Comparison of ENCODE assay signal across 18 mouse cellular contexts in genomic region chr1:172332925-172333324, GRCm38 (mm10). TPM values are rescaled to one million over a fixed set of nuclear protein-coding genes. Genes with fewer than 3 reads are reported as not detected.
A peak's percentile ranks its signal among the peaks of the same experiment; 100 is the strongest.
DNase-seq lines count a peak whose midpoint lies in the region; ATAC-seq and TF ChIP-seq lines count a peak whose summit lies in the region.
"Had no signal": no experiment of that assay in that cellular context is flagged by ENCODE, and none has a peak within 500 bp of the region (broad histone marks: within the 10 kb centered on the region; RNA-seq: fewer than 3 reads in every experiment).

No protein-coding gene starts in this region.

- no peak for TF ChIP-seq EP300 in CH12.LX (IDR thresholded peaks at IDR 0.05; ENCODE audit: low read length)

- no peak overlapping the region for H3K27ac ChIP-seq in CH12.LX (ENCODE audit: insufficient read depth, low read depth)
- H3K27ac ChIP-seq in ES-E14 (ENCODE audit: insufficient read depth, low read depth, low read length, poor library complexity, severe bottlenecking), result no peak overlapping the region
- H3K27ac ChIP-seq in hindbrain, embryonic 14.5 days, result no peak overlapping the region

- TF ChIP-seq POLR2A in CH12.LX (IDR thresholded peaks at IDR 0.05; ENCODE audit: low read depth, low read length), result no peak

- no peak for ATAC-seq in hindbrain, embryonic 14.5 days (ENCODE audit: low FRiP score)
- ATAC-seq: activated CD4-positive, CD25-positive, alpha-beta regulatory T cell, adult 4 months; CD4-positive, CD25-positive, alpha-beta regulatory T cell, adult 4 months; Patski had no signal

- 89% methylated on average over 2 of the region's 2 CpGs for WGBS in hindbrain, embryonic 14.5 days

- peaks cover 54% of the 10 kb centered on the region for H3K27me3 ChIP-seq in CH12.LX (replicated peaks)
- H3K27me3 ChIP-seq in hindbrain, embryonic 14.5 days (ENCODE audit: control insufficient read depth, insufficient read depth, low read length), result no peaks in the 10 kb centered on the region

- dilution Hi-C loops in CH12.LX (cut with MboI; ENCODE audit: extremely low pct_ligation_motif_present, extremely low pct_unique_long_range_greater_than_20kb, low sequenced_read_pairs), result no loop called here

- TF ChIP-seq RAD21 in CH12.LX (IDR thresholded peaks at IDR 0.05; ENCODE audit: low read depth, low read length), result no peak

- H3K4me3 ChIP-seq in CH12.LX (replicated peaks in 1 of 3; ENCODE audit: low read depth in 2 of 3, low read length in 2 of 3, poor library complexity in 1 of 3) (no peak overlapping the region), ES-E14 (ENCODE audit: insufficient read depth in 1 of 2, low read depth in 1 of 2, low read length in 2 of 2, poor library complexity in 1 of 2, severe bottlenecking in 1 of 2) (no peak overlapping the region)
- H3K4me3 ChIP-seq in hindbrain, embryonic 14.5 days (replicated peaks; ENCODE audit: low read length), result no peak overlapping the region

- H3K4me1 ChIP-seq in CH12.LX (ENCODE audit: control insufficient read depth in 1 of 2, insufficient read depth in 2 of 2), result peaks cover 0 to 10% of the 10 kb centered on the region in 2 experiments; a peak in 3 of 4 replicates
- H3K4me1 ChIP-seq in ES-E14 (ENCODE audit: control insufficient read depth in 2 of 2, insufficient read depth in 2 of 2, low read length in 2 of 2, poor library complexity in 1 of 2), result no peaks in the 10 kb centered on the region
- H3K4me1 ChIP-seq in hindbrain, embryonic 14.5 days (replicated peaks; ENCODE audit: control insufficient read depth, insufficient read depth, low read length), result peaks cover 7% of the 10 kb centered on the region

- H3K36me3 ChIP-seq in CH12.LX (replicated peaks in 1 of 2; ENCODE audit: control insufficient read depth in 1 of 2, insufficient read depth in 1 of 2, low read length in 1 of 2) (no peaks in the 10 kb centered on the region), ES-E14 (ENCODE audit: control insufficient read depth, insufficient read depth, low read length, poor library complexity, severe bottlenecking) (no peaks in the 10 kb centered on the region)
- no peaks in the 10 kb centered on the region for H3K36me3 ChIP-seq in hindbrain, embryonic 14.5 days (replicated peaks; ENCODE audit: control insufficient read depth, insufficient read depth)
- H3K36me3 ChIP-seq: G1E had no signal

- no peak overlapping the region for H3K9ac ChIP-seq in CH12.LX (ENCODE audit: insufficient read depth, low read depth)
- H3K9ac ChIP-seq in ES-E14 (ENCODE audit: insufficient read depth, low read depth, low read length, poor library complexity, severe bottlenecking), result no peak overlapping the region
- H3K9ac ChIP-seq in hindbrain, embryonic 14.5 days, result no peak overlapping the region

- DNase-seq in CH12.LX (ENCODE audit: extremely low read depth), result no peak
- no peak for DNase-seq in ES-E14 (ENCODE audit: low read depth, low spot score)
- DNase-seq in hindbrain, embryonic 14.5 days (ENCODE audit: low spot score), result no peak
- DNase-seq in urinary bladder, postnatal 10 days (ENCODE audit: low spot score), result no peak
- DNase-seq: adrenal gland, adult 2 months; adrenal gland, adult 8-10 months; adrenal gland, postnatal 10 days; adrenal gland, postnatal 14 days; adrenal gland, postnatal 25 days; adrenal gland, postnatal 36 days; B cell, adult 2 months; cerebellum, adult 11 months had no signal

- in situ Hi-C loops in CH12.LX (cut with MboI; ENCODE audit: low pct_ligation_motif_present, low pct_unique_long_range_greater_than_20kb, low sequenced_read_pairs) (no loop called here), ES-E14 (cut with MboI; ENCODE audit: low sequenced_read_pairs in 2 of 2, unreplicated experiment in 2 of 2) (no loop called here)

- H3K9me3 ChIP-seq in CH12.LX (replicated peaks; ENCODE audit: low read length) (no peaks in the 10 kb centered on the region), ES-E14 (ENCODE audit: control insufficient read depth, insufficient read depth, low read depth, low read length) (no peaks in the 10 kb centered on the region)
- no peaks in the 10 kb centered on the region for H3K9me3 ChIP-seq in hindbrain, embryonic 14.5 days (ENCODE audit: control insufficient read depth, low read length)
- H3K9me3 ChIP-seq: G1E had no signal

- H3K79me2 ChIP-seq in CH12.LX (replicated peaks; ENCODE audit: control insufficient read depth, extremely low read depth, insufficient read depth, poor library complexity, severe bottlenecking), result no peaks in the 10 kb centered on the region

- no peak overlapping the region for H3K4me2 ChIP-seq in CH12.LX (ENCODE audit: insufficient read depth, low read depth, poor library complexity, severe bottlenecking)
- H3K4me2 ChIP-seq in hindbrain, embryonic 14.5 days (replicated peaks), result no peak overlapping the region

- no peak for TF ChIP-seq CTCF in CH12.LX (conservative IDR thresholded peaks at IDR 0.05 in 1 of 2, IDR thresholded peaks at IDR 0.05 in 1 of 2; ENCODE audit: low read depth in 2 of 2, low read length in 2 of 2)

TF ChIP-seq in CH12.LX, 34 proteins besides CTCF, POLR2A, EP300 and RAD21:
- TF ChIP-seq UBTF (IDR thresholded peaks at IDR 0.05; ENCODE audit: low read depth, low read length), result no peak
- TF ChIP-seq CHD2 (IDR thresholded peaks at IDR 0.05; ENCODE audit: low read length), result peak; percentile 56; the same call in 1 of the 2 replicates

TF ChIP-seq in ES-E14, 5 proteins besides CTCF, POLR2A, EP300 and RAD21:
- TF ChIP-seq CHD2 (IDR thresholded peaks at IDR 0.05; ENCODE audit: low read depth, low read length) (peak; percentile 68; the same call in 1 of the 2 replicates), ZNF384 (IDR thresholded peaks at IDR 0.05; ENCODE audit: low read depth, low read length) (no peak), ZC3H11A (IDR thresholded peaks at IDR 0.05; ENCODE audit: borderline replicate concordance, low read depth, low read length) (no peak)

RNA-seq across cellular contexts. Expression of gene Kcnj9, which starts 3.8 kb away (rescaled TPM):
- total RNA-seq in CH12.LX (2012; rRNA removed), result 0.04 TPM in 1 of 2 replicates, not detected in the other
- total RNA-seq in CH12.LX (2014; rRNA removed), result not detected in 2 replicates
- 0.07 and 0.10 TPM in 2 replicates for polyA plus RNA-seq in CH12.LX (2012; ENCODE audit: insufficient read length, low read depth)
- 1.2 and 1.7 TPM in 2 replicates for total RNA-seq in ES-E14 (2012; rRNA removed)
- polyA plus RNA-seq in hindbrain, embryonic 14.5 days (2014; fragmentation: Nextera tagmentation; extraction: Ambion mirVana), result 1.7 and 2.1 TPM in 2 replicates
- total RNA-seq: G1E, MEL had no signal
- polyA plus RNA-seq: CD4-positive, CD25-positive, alpha-beta regulatory T cell, adult 4 months; G1E had no signal

RNA-seq across cellular contexts. Expression of gene Kcnj10, which starts 8.1 kb away (rescaled TPM):
- total RNA-seq in CH12.LX (2012; rRNA removed), result 0.08 and 0.13 TPM in 2 replicates
- not detected in 2 replicates for total RNA-seq in CH12.LX (2014; rRNA removed)
- polyA plus RNA-seq in CH12.LX (2012; ENCODE audit: insufficient read length, low read depth), result 0.06 TPM in 1 of 2 replicates, not detected in the other
- total RNA-seq in ES-E14 (2012; rRNA removed), result 0.80 and 1.2 TPM in 2 replicates
- polyA plus RNA-seq in hindbrain, embryonic 14.5 days (2014; fragmentation: Nextera tagmentation; extraction: Ambion mirVana), result 2.8 and 3.5 TPM in 2 replicates
- polyA plus RNA-seq: C2C12; CD4-positive, CD25-positive, alpha-beta regulatory T cell, adult 4 months; G1E had no signal

RNA-seq across cellular contexts. Expression of gene Atp1a2, which starts 35.1 kb away (rescaled TPM):
- total RNA-seq in CH12.LX (2012; rRNA removed) (0.13 and 0.21 TPM in 2 replicates), CH12.LX (2014; rRNA removed) (0.03 and 0.07 TPM in 2 replicates), ES-E14 (2012; rRNA removed) (0.31 and 0.48 TPM in 2 replicates)
- 0.23 and 0.33 TPM in 2 replicates for polyA plus RNA-seq in CH12.LX (2012; ENCODE audit: insufficient read length, low read depth)
- 27.9 and 29.5 TPM in 2 replicates for polyA plus RNA-seq in hindbrain, embryonic 14.5 days (2014; fragmentation: Nextera tagmentation; extraction: Ambion mirVana)
- total RNA-seq: MEL had no signal
- polyA plus RNA-seq: G1E had no signal

RNA-seq across cellular contexts. Expression of gene Pigm, which starts 43.4 kb away (rescaled TPM):
- total RNA-seq in CH12.LX (2012; rRNA removed), result 8.6 and 9.5 TPM in 2 replicates
- total RNA-seq in CH12.LX (2014; rRNA removed), result 13.8 and 14.3 TPM in 2 replicates
- polyA plus RNA-seq in CH12.LX (2012; ENCODE audit: insufficient read length, low read depth), result 8.7 and 10.7 TPM in 2 replicates
- 25.4 and 25.6 TPM in 2 replicates for total RNA-seq in ES-E14 (2012; rRNA removed)
- 5.6 and 5.9 TPM in 2 replicates for polyA plus RNA-seq in hindbrain, embryonic 14.5 days (2014; fragmentation: Nextera tagmentation; extraction: Ambion mirVana)
